Mouse (Mus musculus): ENCODE measurements around the gene Prrg4. TPM values are rescaled to one million over a fixed set of nuclear protein-coding genes. Genes with fewer than 3 reads are reported as not detected.

Prrg4 gene
- polyA plus RNA-seq, 1 experiment from 2014 or later = 0.17 TPM

DNA sequence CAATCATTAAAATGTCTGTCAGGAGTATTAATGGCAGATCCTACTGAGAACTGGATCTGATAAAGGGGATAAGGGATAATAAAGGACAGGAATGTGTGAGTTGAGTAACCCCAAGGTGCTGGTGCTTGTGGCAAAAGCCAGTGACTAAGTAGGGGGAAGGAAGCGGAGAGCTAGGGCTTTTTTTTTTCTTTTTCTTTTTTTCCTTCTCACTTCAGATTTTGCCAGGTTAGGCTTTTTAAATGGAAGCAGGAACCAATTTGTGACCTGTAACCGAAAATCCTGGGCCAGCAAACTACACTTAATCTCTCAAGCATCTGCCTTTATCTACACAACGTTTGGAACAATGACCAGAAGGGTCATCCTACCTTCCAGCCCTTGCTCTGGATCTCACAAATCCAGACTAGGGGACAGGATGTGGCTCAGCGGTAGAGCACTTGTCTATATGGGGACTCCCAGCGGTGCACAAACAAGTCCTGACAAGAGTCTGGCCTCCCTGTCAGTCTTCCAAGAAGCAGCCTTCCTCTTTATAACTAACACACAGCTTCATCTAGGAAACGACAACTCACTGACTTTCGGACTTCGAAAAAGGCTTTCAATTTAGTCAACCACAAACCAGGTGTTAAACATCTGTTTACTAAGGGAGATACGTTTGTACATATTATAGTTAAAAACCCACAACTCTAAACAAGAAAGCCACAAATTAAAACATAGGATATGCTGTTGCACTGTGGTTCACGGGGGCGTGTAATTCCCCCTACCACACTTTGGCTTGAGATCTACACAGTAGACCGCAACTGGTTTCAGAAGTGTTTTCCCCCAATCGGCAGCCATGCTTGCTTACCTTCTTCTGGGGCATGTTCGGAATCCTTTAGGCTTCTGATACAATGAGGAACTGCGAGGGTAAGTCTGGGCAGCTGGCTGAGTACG is 1.2 kb downstream of the Prrg4 start:
- WGBS = 32% methylated on average over 16 of the region's 16 CpGs
- Histone ChIP-seq H3K27ac (ENCODE audit: low read depth, low read length) (no peak overlapping the region), H3K27me3 (ENCODE audit: control insufficient read depth, insufficient read depth, low read length) (peaks cover 9% of the 10 kb centered on the region; the same call in 1 of the 2 replicates), H3K4me2 (ENCODE audit: low read depth) (peak overlapping the region; percentile 99), H3K36me3 (ENCODE audit: control insufficient read depth, insufficient read depth, low read length) (no peaks in the 10 kb centered on the region), H3K4me3 (ENCODE audit: low read depth, low read length) (no peak overlapping the region), H3K9me3 (ENCODE audit: control insufficient read depth, low read length) (no peaks in the 10 kb centered on the region), H3K4me1 (ENCODE audit: control insufficient read depth, insufficient read depth, low read length) (no peaks in the 10 kb centered on the region; the same call in 1 of the 2 replicates), H3K9ac (ENCODE audit: low read length) (no peak overlapping the region)
- DNase-seq (ENCODE audit: low spot score) (no peak), ATAC-seq (ENCODE audit: insufficient read depth, low FRiP score, low TSS enrichment) (no peak)

DNA sequence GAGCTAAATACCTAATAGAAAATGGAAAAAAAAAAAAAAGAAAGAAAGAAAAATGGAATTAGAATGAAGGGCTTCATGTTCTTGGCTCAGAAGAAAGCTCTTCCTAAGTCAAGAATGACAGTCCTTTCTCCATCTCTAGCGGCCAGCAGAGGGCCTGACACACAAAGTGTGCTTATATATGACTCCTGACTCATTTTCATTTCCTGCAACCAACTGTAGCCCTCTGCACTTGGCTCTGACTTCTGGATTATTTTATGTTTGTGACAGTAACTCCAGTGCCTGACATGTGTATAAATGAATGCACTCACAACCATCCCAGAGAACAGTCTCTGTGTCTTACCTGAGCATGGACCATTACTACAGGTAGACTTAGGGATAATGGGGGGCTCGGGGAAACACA is 2.0 kb downstream of the Prrg4 start:
- no peak overlapping the region for H3K4me3 ChIP-seq (ENCODE audit: low read depth, low read length)
- no peak overlapping the region for H3K4me2 ChIP-seq (ENCODE audit: low read depth)
- peaks cover 9% of the 10 kb centered on the region; the same call in 1 of the 2 replicates for H3K27me3 ChIP-seq (ENCODE audit: control insufficient read depth, insufficient read depth, low read length)
- DNase-seq (ENCODE audit: low spot score) (peak; percentile 21), ATAC-seq (ENCODE audit: insufficient read depth, low FRiP score, low TSS enrichment) (no peak)
- H3K9me3 ChIP-seq (ENCODE audit: control insufficient read depth, low read length) = no peaks in the 10 kb centered on the region
- H3K9ac ChIP-seq (ENCODE audit: low read length) = no peak overlapping the region
- H3K36me3 ChIP-seq (ENCODE audit: control insufficient read depth, insufficient read depth, low read length) = no peaks in the 10 kb centered on the region
- H3K27ac ChIP-seq (ENCODE audit: low read depth, low read length) = no peak overlapping the region
- WGBS = 53% methylated on average over 2 of the region's 2 CpGs
- H3K4me1 ChIP-seq (ENCODE audit: control insufficient read depth, insufficient read depth, low read length) = no peaks in the 10 kb centered on the region; the same call in 1 of the 2 replicates

DNA sequence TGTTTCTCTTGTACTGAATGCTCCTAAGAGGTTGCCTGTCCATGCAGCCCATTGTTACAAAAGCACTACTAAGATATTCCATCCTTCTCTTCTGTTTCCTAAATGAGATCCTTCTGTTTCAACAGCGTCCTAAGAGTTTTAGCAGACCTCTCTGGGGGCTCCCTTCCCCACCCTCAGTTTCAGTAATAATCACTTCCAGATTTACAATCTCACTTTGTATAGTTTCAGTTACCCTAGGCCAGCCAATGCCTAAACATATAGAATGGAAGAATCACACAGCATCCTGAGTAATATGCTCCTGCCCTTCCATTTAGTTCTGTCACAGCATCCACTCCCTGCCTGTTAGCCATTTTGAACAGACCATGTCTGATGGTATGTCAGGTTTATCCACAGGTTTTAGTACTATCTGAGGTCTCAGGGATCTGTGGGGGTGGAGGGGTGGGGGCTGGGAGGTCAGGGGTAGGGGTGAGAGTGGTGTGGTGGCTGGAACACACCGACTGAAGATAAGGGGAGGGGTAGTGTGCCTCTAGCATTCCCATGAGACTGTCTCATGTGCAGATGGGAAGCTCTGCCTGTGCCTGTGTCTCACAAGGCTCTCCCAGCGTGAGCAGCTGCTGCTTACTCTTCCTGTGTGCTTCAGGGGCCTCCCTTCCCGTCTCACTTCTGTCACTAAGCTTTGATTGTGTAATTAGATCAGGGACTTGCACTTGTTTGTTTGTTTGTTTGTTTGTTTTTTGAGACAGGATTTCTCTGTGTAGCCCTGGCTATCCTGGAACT is 2.9 kb downstream of the Prrg4 start:
- Histone ChIP-seq H3K27ac (ENCODE audit: low read depth, low read length) (no peak overlapping the region), H3K4me2 (ENCODE audit: low read depth) (no peak overlapping the region), H3K4me1 (ENCODE audit: control insufficient read depth, insufficient read depth, low read length) (no peaks in the 10 kb centered on the region; the same call in 1 of the 2 replicates), H3K36me3 (ENCODE audit: control insufficient read depth, insufficient read depth, low read length) (no peaks in the 10 kb centered on the region), H3K9me3 (ENCODE audit: control insufficient read depth, low read length) (no peaks in the 10 kb centered on the region), H3K9ac (ENCODE audit: low read length) (no peak overlapping the region), H3K27me3 (ENCODE audit: control insufficient read depth, insufficient read depth, low read length) (peaks cover 9% of the 10 kb centered on the region; the same call in 1 of the 2 replicates), H3K4me3 (ENCODE audit: low read depth, low read length) (no peak overlapping the region)
- DNase-seq (ENCODE audit: low spot score) (no peak), ATAC-seq (ENCODE audit: insufficient read depth, low FRiP score, low TSS enrichment) (no peak)
- WGBS = 30% methylated on average over 4 of the region's 4 CpGs

DNA sequence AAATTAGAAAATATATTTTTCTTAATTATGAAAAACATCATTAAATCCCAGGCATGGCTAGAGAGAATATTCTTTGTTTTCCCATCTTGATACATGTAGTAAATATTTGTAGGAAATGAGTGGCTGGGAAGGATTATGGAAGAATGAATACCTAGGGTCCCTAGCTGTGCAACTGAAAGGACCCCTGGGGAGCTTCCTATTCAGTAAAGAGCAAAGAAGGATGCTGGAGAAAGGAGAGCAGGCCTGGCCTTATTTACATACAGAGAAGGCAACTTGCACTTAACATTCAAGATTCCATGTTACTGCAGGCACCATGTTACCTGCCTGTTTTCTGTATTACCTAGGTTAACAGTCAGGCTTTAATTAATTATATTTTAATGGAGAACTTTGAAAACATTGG is 7.1 kb downstream of the Prrg4 start:
- H3K4me3 ChIP-seq (ENCODE audit: low read depth, low read length) = no peak overlapping the region
- no peak overlapping the region for H3K9ac ChIP-seq (ENCODE audit: low read length)
- no peak overlapping the region for H3K27ac ChIP-seq (ENCODE audit: low read depth, low read length)
- no peak for ATAC-seq (ENCODE audit: insufficient read depth, low FRiP score, low TSS enrichment)
- DNase-seq (ENCODE audit: low spot score) = no peak
- H3K36me3 ChIP-seq (ENCODE audit: control insufficient read depth, insufficient read depth, low read length) = no peaks in the 10 kb centered on the region
- no peaks in the 10 kb centered on the region for H3K27me3 ChIP-seq (ENCODE audit: control insufficient read depth, insufficient read depth, low read length)
- H3K9me3 ChIP-seq (ENCODE audit: control insufficient read depth, low read length) = no peaks in the 10 kb centered on the region
- no peak overlapping the region for H3K4me2 ChIP-seq (ENCODE audit: low read depth)
- no peaks in the 10 kb centered on the region for H3K4me1 ChIP-seq (ENCODE audit: control insufficient read depth, insufficient read depth, low read length)

DNA sequence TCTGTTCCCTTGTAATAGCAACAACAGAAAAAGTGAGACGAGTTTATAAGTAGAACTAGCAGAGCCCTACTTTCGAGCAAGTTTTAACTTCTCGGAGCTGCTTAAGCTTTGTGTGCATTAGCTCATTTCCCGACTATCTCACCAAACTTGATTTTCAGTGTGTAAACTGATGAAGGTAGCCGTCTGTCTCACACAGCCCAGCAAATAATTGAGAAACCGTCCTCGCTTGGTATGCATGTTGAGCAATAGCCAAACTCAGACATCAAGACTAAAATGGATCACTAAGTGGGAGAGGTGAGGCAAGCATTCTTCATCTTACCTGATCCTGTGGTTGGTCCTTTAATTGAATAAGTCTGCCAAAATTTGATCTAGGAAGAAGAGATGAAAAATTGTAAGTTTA is 7.9 kb downstream of the Prrg4 start:
- no peak overlapping the region for H3K4me3 ChIP-seq (ENCODE audit: low read depth, low read length)
- H3K36me3 ChIP-seq (ENCODE audit: control insufficient read depth, insufficient read depth, low read length) = no peaks in the 10 kb centered on the region
- H3K9me3 ChIP-seq (ENCODE audit: control insufficient read depth, low read length) = no peaks in the 10 kb centered on the region
- 92% methylated on average over 7 of the region's 7 CpGs for WGBS
- no peak overlapping the region for H3K27ac ChIP-seq (ENCODE audit: low read depth, low read length)
- no peak overlapping the region for H3K9ac ChIP-seq (ENCODE audit: low read length)
- H3K4me1 ChIP-seq (ENCODE audit: control insufficient read depth, insufficient read depth, low read length) = no peaks in the 10 kb centered on the region
- DNase-seq (ENCODE audit: low spot score) = no peak
- H3K4me2 ChIP-seq (ENCODE audit: low read depth) = no peak overlapping the region
- no peaks in the 10 kb centered on the region for H3K27me3 ChIP-seq (ENCODE audit: control insufficient read depth, insufficient read depth, low read length)
- no peak for ATAC-seq (ENCODE audit: insufficient read depth, low FRiP score, low TSS enrichment)

DNA sequence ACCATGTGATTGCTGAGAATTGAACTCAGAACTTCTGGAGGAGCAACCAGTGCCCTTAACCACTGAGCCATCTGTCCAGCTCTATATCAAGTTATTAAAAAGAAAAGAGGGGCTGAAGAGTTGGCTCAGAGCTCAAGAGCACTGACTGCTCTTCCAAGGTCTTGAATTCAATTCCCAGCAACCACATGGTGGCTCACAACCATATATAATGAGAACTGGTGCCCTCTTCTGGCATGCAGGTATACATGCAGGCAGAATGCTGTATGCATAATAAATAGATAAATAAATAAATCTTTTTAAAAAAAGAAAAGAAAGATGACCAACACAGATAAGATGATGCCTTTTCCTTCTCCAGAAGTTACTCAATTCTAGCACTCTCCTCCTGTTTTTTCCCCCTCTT is 8.7 kb downstream of the Prrg4 start:
- ATAC-seq (ENCODE audit: insufficient read depth, low FRiP score, low TSS enrichment) (no peak), DNase-seq (ENCODE audit: low spot score) (no peak)
- no peak overlapping the region for H3K4me2 ChIP-seq (ENCODE audit: low read depth)
- no peak overlapping the region for H3K27ac ChIP-seq (ENCODE audit: low read depth, low read length)
- H3K4me3 ChIP-seq (ENCODE audit: low read depth, low read length) = no peak overlapping the region
- no peaks in the 10 kb centered on the region for H3K36me3 ChIP-seq (ENCODE audit: control insufficient read depth, insufficient read depth, low read length)
- H3K4me1 ChIP-seq (ENCODE audit: control insufficient read depth, insufficient read depth, low read length) = no peaks in the 10 kb centered on the region
- no peak overlapping the region for H3K9ac ChIP-seq (ENCODE audit: low read length)
- no peaks in the 10 kb centered on the region for H3K9me3 ChIP-seq (ENCODE audit: control insufficient read depth, low read length)
- no peaks in the 10 kb centered on the region for H3K27me3 ChIP-seq (ENCODE audit: control insufficient read depth, insufficient read depth, low read length)

DNA sequence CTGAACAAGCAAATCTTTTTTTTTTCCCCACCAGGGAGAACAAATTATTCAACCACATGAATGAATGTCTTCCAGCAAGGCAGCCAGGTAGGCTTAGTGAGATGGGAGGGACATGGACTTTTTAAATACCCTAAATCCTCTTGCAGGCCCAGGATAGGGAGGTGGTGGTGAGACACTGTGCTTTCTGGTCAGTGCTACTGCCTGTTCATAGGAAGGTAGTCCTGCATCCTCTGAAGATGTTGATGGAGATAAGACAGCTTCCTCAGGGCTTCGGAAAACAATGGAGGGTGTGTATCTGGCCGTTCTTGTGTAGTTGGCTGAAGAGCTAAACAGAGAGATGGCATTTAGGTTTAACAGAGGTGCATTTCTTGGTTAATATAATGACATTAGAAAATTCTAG is 17.2 kb downstream of the Prrg4 start:
- Histone ChIP-seq H3K4me3 (ENCODE audit: low read depth, low read length) (no peak overlapping the region), H3K27me3 (ENCODE audit: control insufficient read depth, insufficient read depth, low read length) (no peaks in the 10 kb centered on the region), H3K9ac (ENCODE audit: low read length) (no peak overlapping the region), H3K4me1 (ENCODE audit: control insufficient read depth, insufficient read depth, low read length) (no peaks in the 10 kb centered on the region), H3K4me2 (ENCODE audit: low read depth) (no peak overlapping the region), H3K27ac (ENCODE audit: low read depth, low read length) (no peak overlapping the region), H3K9me3 (ENCODE audit: control insufficient read depth, low read length) (no peaks in the 10 kb centered on the region), H3K36me3 (ENCODE audit: control insufficient read depth, insufficient read depth, low read length) (no peaks in the 10 kb centered on the region)
- no peak for DNase-seq (ENCODE audit: low spot score)
- no peak for ATAC-seq (ENCODE audit: insufficient read depth, low FRiP score, low TSS enrichment)
- WGBS = 88% methylated on average over 2 of the region's 2 CpGs

DNA sequence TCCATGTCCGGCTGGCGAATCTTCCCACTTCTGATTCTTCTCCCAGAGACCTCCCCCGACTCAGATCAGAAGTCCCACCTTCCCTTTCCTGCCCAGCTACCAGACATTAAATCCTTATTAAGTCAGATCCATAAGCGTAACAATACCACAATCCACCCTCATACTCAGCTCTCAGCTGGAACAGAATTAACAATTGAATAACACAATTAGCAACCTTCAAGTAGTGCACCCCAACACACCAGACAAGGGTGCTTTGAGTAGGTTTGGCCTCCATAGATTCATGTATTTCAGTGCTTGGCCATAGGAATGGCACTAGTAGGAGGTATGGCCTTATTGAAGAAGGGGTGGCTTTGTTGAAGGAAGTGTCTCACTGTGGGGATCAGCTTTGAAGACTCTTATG is 23.5 kb downstream of the Prrg4 start:
- Histone ChIP-seq H3K4me1 (ENCODE audit: control insufficient read depth, insufficient read depth, low read length) (no peaks in the 10 kb centered on the region), H3K27ac (ENCODE audit: low read depth, low read length) (no peak overlapping the region), H3K27me3 (ENCODE audit: control insufficient read depth, insufficient read depth, low read length) (no peaks in the 10 kb centered on the region), H3K36me3 (ENCODE audit: control insufficient read depth, insufficient read depth, low read length) (no peaks in the 10 kb centered on the region), H3K9ac (ENCODE audit: low read length) (no peak overlapping the region), H3K4me2 (ENCODE audit: low read depth) (no peak overlapping the region), H3K4me3 (ENCODE audit: low read depth, low read length) (no peak overlapping the region), H3K9me3 (ENCODE audit: control insufficient read depth, low read length) (no peaks in the 10 kb centered on the region)
- DNase-seq (ENCODE audit: low spot score) = no peak
- WGBS = 83% methylated on average over 4 of the region's 4 CpGs
- ATAC-seq (ENCODE audit: insufficient read depth, low FRiP score, low TSS enrichment) = no peak

Data from neural tube, embryonic 11.5 days (tissue).